Mouse (Mus musculus) 416B (cell line): ENCODE data around the gene Syn2.

Source experiments
- DNase-seq: peaks from one replicate; pipeline ENCODE4 v3.0.0; 2011; ENCODE audit warnings: low read depth

Syn2 gene

GRCm38 (mm10) chr6:115134501-115135331 lies at the start of gene Syn2:
Gene Syn2 (plus strand): TSS chr6:115134902.
- no peak for DNase-seq

GRCm38 (mm10) chr6:115085274-115085841 lies 49.3 kb upstream of the Syn2 start:
- DNase-seq = no peak

GRCm38 (mm10) chr6:115088314-115089106 lies 46.2 kb upstream of the Syn2 start:
- DNase-seq = no peak

- DNase-seq = peak; percentile 23
Observed at GRCm38 (mm10) chr6:115091737-115092136, 43.0 kb upstream of the Syn2 start.

GRCm38 (mm10) chr6:115102542-115102941 lies 32.2 kb upstream of the Syn2 start:
- DNase-seq = no peak

- no peak for DNase-seq
Observed at GRCm38 (mm10) chr6:115111426-115111825, 23.3 kb upstream of the Syn2 start.

- no peak for DNase-seq
Observed at GRCm38 (mm10) chr6:115122181-115122580, 12.5 kb upstream of the Syn2 start.

GRCm38 (mm10) chr6:115123262-115124201 lies 11.2 kb upstream of the Syn2 start:
- DNase-seq = peak; percentile 48

GRCm38 (mm10) chr6:115124675-115125357 lies 9.9 kb upstream of the Syn2 start:
- DNase-seq = no peak

GRCm38 (mm10) chr6:115125358-115125720 lies 9.4 kb upstream of the Syn2 start:
- DNase-seq = no peak

- DNase-seq = no peak
Observed at GRCm38 (mm10) chr6:115126232-115126785, 8.4 kb upstream of the Syn2 start.

GRCm38 (mm10) chr6:115126851-115127250 lies 7.9 kb upstream of the Syn2 start:
- no peak for DNase-seq

GRCm38 (mm10) chr6:115127255-115127824 lies 7.4 kb upstream of the Syn2 start:
- no peak for DNase-seq

- no peak for DNase-seq
Observed at GRCm38 (mm10) chr6:115135332-115135649, 589 bp downstream of the Syn2 start.

- no peak for DNase-seq
Observed at GRCm38 (mm10) chr6:115136156-115136555, 1.5 kb downstream of the Syn2 start.

GRCm38 (mm10) chr6:115141446-115141845 lies 6.7 kb downstream of the Syn2 start:
- no peak for DNase-seq

GRCm38 (mm10) chr6:115161175-115161574 lies 26.5 kb downstream of the Syn2 start:
- no peak for DNase-seq

GRCm38 (mm10) chr6:115165863-115166470 lies 31.3 kb downstream of the Syn2 start:
- DNase-seq = no peak

- DNase-seq = no peak
Observed at GRCm38 (mm10) chr6:115168921-115169320, 34.2 kb downstream of the Syn2 start.

- no peak for DNase-seq
Observed at GRCm38 (mm10) chr6:115169518-115169917, 34.8 kb downstream of the Syn2 start.
